In genomic region chr3:98355344-98356025, GRCm38 (mm10) we compare ENCODE assay signal across 10 mouse cellular contexts. TPM values are rescaled to one million over a fixed set of nuclear protein-coding genes. Genes with fewer than 3 reads are reported as not detected.
DNase-seq lines count a peak whose midpoint lies in the region; ATAC-seq and TF ChIP-seq lines count a peak whose summit lies in the region.
"Had no signal": no experiment of that assay in that cellular context is flagged by ENCODE, and none has a peak within 500 bp of the region (broad histone marks: within the 10 kb centered on the region; RNA-seq: fewer than 3 reads in every experiment).

No protein-coding gene starts in this region.

- no peaks in the 10 kb centered on the region for H3K4me1 ChIP-seq in lung, embryonic 14.5 days (ENCODE audit: insufficient read depth)
- no peaks in the 10 kb centered on the region for H3K4me1 ChIP-seq in forebrain, embryonic 11.5 days (replicated peaks; ENCODE audit: control insufficient read depth, insufficient read depth, low read length)

- H3K27me3 ChIP-seq in lung, embryonic 14.5 days (ENCODE audit: insufficient read depth, low read length): no peaks in the 10 kb centered on the region
- no peaks in the 10 kb centered on the region for H3K27me3 ChIP-seq in forebrain, embryonic 11.5 days (ENCODE audit: control insufficient read depth, insufficient read depth, low read length)
- H3K27me3 ChIP-seq: limb, embryonic 15.5 days had no signal

- WGBS in lung, embryonic 14.5 days: 58% methylated on average over 10 of the region's 10 CpGs
- WGBS in forebrain, embryonic 11.5 days: 61% methylated on average over 10 of the region's 10 CpGs

- H3K4me2 ChIP-seq in lung, embryonic 14.5 days: no peak overlapping the region
- H3K4me2 ChIP-seq in forebrain, embryonic 11.5 days (ENCODE audit: low read depth, low read length, severe bottlenecking): no peak overlapping the region
- H3K4me2 ChIP-seq: limb, embryonic 15.5 days had no signal

- ATAC-seq in lung, embryonic 14.5 days (ENCODE audit: insufficient read depth): peak; percentile 72
- ATAC-seq in forebrain, embryonic 11.5 days (replicated peaks; ENCODE audit: low FRiP score): peak; percentile 42; the same call in 1 of the 2 replicates
- ATAC-seq in activated CD4-positive, CD25-positive, alpha-beta regulatory T cell, adult 4 months: no peak

- peak; percentile 16; the same call in 1 of the 2 replicates for TF ChIP-seq CTCF in lung, embryonic 14.5 days (IDR thresholded peaks at IDR 0.05; ENCODE audit: low read depth)

- no peak overlapping the region for H3K4me3 ChIP-seq in lung, embryonic 14.5 days (ENCODE audit: low read depth, low read length)
- H3K4me3 ChIP-seq in forebrain, embryonic 11.5 days (ENCODE audit: low read depth, low read length): no peak overlapping the region
- H3K4me3 ChIP-seq: limb, embryonic 15.5 days had no signal

- H3K27ac ChIP-seq in lung, embryonic 14.5 days (ENCODE audit: low read depth): no peak overlapping the region
- no peak overlapping the region for H3K27ac ChIP-seq in forebrain, embryonic 11.5 days (ENCODE audit: low read depth, low read length)
- H3K27ac ChIP-seq: limb, embryonic 15.5 days had no signal

- no peaks in the 10 kb centered on the region for H3K36me3 ChIP-seq in lung, embryonic 14.5 days (ENCODE audit: insufficient read depth)
- no peaks in the 10 kb centered on the region for H3K36me3 ChIP-seq in forebrain, embryonic 11.5 days (ENCODE audit: control insufficient read depth, insufficient read depth, low read length)
- H3K36me3 ChIP-seq: limb, embryonic 15.5 days had no signal

- no peaks in the 10 kb centered on the region for H3K9me3 ChIP-seq in lung, embryonic 14.5 days (ENCODE audit: low read depth, low read length)
- no peaks in the 10 kb centered on the region for H3K9me3 ChIP-seq in forebrain, embryonic 11.5 days (ENCODE audit: control insufficient read depth, low read length)
- H3K9me3 ChIP-seq: limb, embryonic 15.5 days had no signal

- DNase-seq in lung, embryonic 14.5 days: peak; percentile 18
- no peak for DNase-seq in lung, postnatal 14 days
- DNase-seq in forebrain, embryonic 11.5 days (ENCODE audit: low spot score): no peak
- DNase-seq in kidney, postnatal 14 days: peak; percentile 44
- DNase-seq in retina, embryonic 14.5 days (ENCODE audit: low spot score): peak; percentile 86
- DNase-seq in cerebellum, postnatal 36 days: no peak
- DNase-seq in spleen, postnatal 14 days (ENCODE audit: low spot score in 2 of 2): no peak
- DNase-seq: heart, postnatal 4 days had no signal

- H3K9ac ChIP-seq in lung, embryonic 14.5 days: no peak overlapping the region
- no peak overlapping the region for H3K9ac ChIP-seq in forebrain, embryonic 11.5 days (ENCODE audit: low read length)
- H3K9ac ChIP-seq: limb, embryonic 15.5 days had no signal

RNA-seq across cellular contexts. Expression of gene Phgdh, which starts 15.7 kb away (rescaled TPM):
- polyA plus RNA-seq in lung, embryonic 14.5 days (2014; fragmentation: Nextera tagmentation; extraction: Ambion mirVana): 212 and 230 TPM in 2 replicates
- polyA plus RNA-seq in forebrain, embryonic 11.5 days (2014; fragmentation: Nextera tagmentation; extraction: Ambion mirVana): 332 and 367 TPM in 2 replicates
- 100 to 1,000 TPM; 107 to 156 TPM for polyA plus RNA-seq in activated CD4-positive, CD25-positive, alpha-beta regulatory T cell, adult 4 months (2017; shearing (Covaris generic))

RNA-seq across cellular contexts. Expression of gene Zfp697, which starts 26.8 kb away (rescaled TPM):
- polyA plus RNA-seq in lung, embryonic 14.5 days (2014; fragmentation: Nextera tagmentation; extraction: Ambion mirVana): 9.1 and 10.2 TPM in 2 replicates
- polyA plus RNA-seq in forebrain, embryonic 11.5 days (2014; fragmentation: Nextera tagmentation; extraction: Ambion mirVana): 8.9 and 11.9 TPM in 2 replicates
- polyA plus RNA-seq in activated CD4-positive, CD25-positive, alpha-beta regulatory T cell, adult 4 months (2017; shearing (Covaris generic)): under 1 TPM in 1 of 2 experiments, not detected in 1; 0.11 TPM

Comparison
In these comparisons a context has a peak if more than half of its experiments do, and no peak if none do; other contexts are left out.
1. DNase-seq: peak in lung, embryonic 14.5 days (single experiment), kidney, postnatal 14 days (single experiment) and retina, embryonic 14.5 days (single experiment); none in lung, postnatal 14 days (single experiment), forebrain, embryonic 11.5 days (single experiment), cerebellum, postnatal 36 days (0 of 2) and spleen, postnatal 14 days (0 of 2).